Mouse (Mus musculus) MEL (cell line): ENCODE measurements at regions not wholly inside any gene's neighbourhood (a gene's known extent, or its start where the extent isn't known, plus 50 kb on each side); places are given as distances from the start of the nearest gene placed in this dataset.

Source experiments
- DNase-seq: peaks from one replicate; pipeline ENCODE4 v3.0.0; 2011; ENCODE audit warnings: low read depth, low spot score
- H3K27ac ChIP-seq: 2 replicates; pipeline ENCODE4 v1.5.1; 2012; ENCODE audit warnings: low read depth, mild to moderate bottlenecking, control low read depth, low read length, moderate library complexity; ENCODE audit not compliant: control insufficient read depth
- H3K27me3 ChIP-seq, 2 experiments: fragments of 150-350 bp in 1 of 2; sonication (generic) in 1 of 2; 2 replicates each; pipeline ENCODE4 v1.6.1; 2012; ENCODE audit warnings: low read length in 2 of 2, mild to moderate bottlenecking in 2 of 2, improper control_type of control experiment in 1 of 2, moderate library complexity in 1 of 2; ENCODE audit not compliant: insufficient read depth in 2 of 2, control insufficient read depth in 1 of 2
- H3K36me3 ChIP-seq, 2 experiments: 2 replicates each; pipeline ENCODE4 v1.6.1; 2012 to 2014; ENCODE audit warnings: low read length in 2 of 2, improper control_type of control experiment in 1 of 2, inconsistent platforms in 1 of 2, mild to moderate bottlenecking in 1 of 2; ENCODE audit not compliant: insufficient read depth in 2 of 2, control insufficient read depth in 1 of 2
- H3K4me1 ChIP-seq, 2 experiments: fragments of 150-350 bp in 1 of 2; sonication (generic) in 1 of 2; 2 replicates each; pipeline ENCODE4 v1.6.1; 2012; ENCODE audit warnings: low read length in 2 of 2, improper control_type of control experiment in 1 of 2, mild to moderate bottlenecking in 1 of 2; ENCODE audit not compliant: insufficient read depth in 2 of 2, control insufficient read depth in 1 of 2
- H3K4me3 ChIP-seq, 2 experiments: fragments of 150-350 bp in 1 of 2; sonication (generic) in 1 of 2; 2 replicates each; pipeline ENCODE4 v1.5.1; 2012; ENCODE audit warnings: low read depth in 2 of 2, low read length in 2 of 2, mild to moderate bottlenecking in 2 of 2, moderate library complexity in 2 of 2, control low read depth in 1 of 2, improper control_type of control experiment in 1 of 2; ENCODE audit not compliant: control insufficient read depth in 1 of 2, insufficient read depth in 1 of 2
- H3K79me2 ChIP-seq: 2 replicates; pipeline ENCODE4 v1.6.1; 2012; ENCODE audit warnings: mild to moderate bottlenecking, low read length, moderate library complexity; ENCODE audit not compliant: control insufficient read depth, poor library complexity, insufficient read depth
- H3K9ac ChIP-seq: 2 replicates; pipeline ENCODE4 v1.6.1; 2012; ENCODE audit warnings: low read depth, mild to moderate bottlenecking, control low read depth, low read length, moderate library complexity; ENCODE audit not compliant: control insufficient read depth, poor library complexity, severe bottlenecking
- H3K9me3 ChIP-seq: fragments of 150-350 bp; sonication (generic); replicated peaks from 2 replicates; pipeline ENCODE4 v1.6.1; 2012; ENCODE audit warnings: mild to moderate bottlenecking, low read length, improper control_type of control experiment, moderate library complexity; ENCODE audit not compliant: insufficient read depth
- GABPA ChIP-seq: IDR thresholded peaks from 2 replicates; pipeline ENCODE4 v1.6.1; 2012; ENCODE audit warnings: low read depth, mild to moderate bottlenecking, inconsistent platforms, low read length, improper control_type of control experiment, moderate library complexity
- GATA1 ChIP-seq: IDR thresholded peaks from 2 replicates; pipeline ENCODE4 v1.6.1; 2011; ENCODE audit warnings: low read depth, low read length, improper control_type of control experiment
- KAT2A ChIP-seq: conservative IDR thresholded peaks from 2 replicates; pipeline ENCODE4 v1.6.1; 2012; ENCODE audit warnings: low read depth, low read length, improper control_type of control experiment, inconsistent platforms
- MAFK ChIP-seq: IDR thresholded peaks from 2 replicates; pipeline ENCODE4 v1.6.1; 2011; ENCODE audit warnings: low read depth, mild to moderate bottlenecking, low read length, improper control_type of control experiment, borderline replicate concordance
- MEF2A ChIP-seq: IDR thresholded peaks from 2 replicates; pipeline ENCODE4 v1.6.1; 2014; ENCODE audit warnings: low read depth, mild to moderate bottlenecking, inconsistent platforms, low read length, improper control_type of control experiment; ENCODE audit not compliant: poor library complexity, insufficient replicate concordance, severe bottlenecking; ENCODE audit errors: extremely low read depth
- MYC ChIP-seq: IDR thresholded peaks from 2 replicates; pipeline ENCODE4 v1.6.1; 2011; ENCODE audit warnings: low read depth, mild to moderate bottlenecking, low read length, improper control_type of control experiment, moderate library complexity
- NELFE ChIP-seq: IDR thresholded peaks from 2 replicates; pipeline ENCODE4 v1.6.1; 2011; ENCODE audit warnings: low read depth, low read length, improper control_type of control experiment
- NRF1 ChIP-seq: IDR thresholded peaks from 2 replicates; pipeline ENCODE4 v1.6.1; 2014; ENCODE audit warnings: low read depth, mild to moderate bottlenecking, inconsistent platforms, low read length, improper control_type of control experiment, moderate library complexity; ENCODE audit not compliant: poor library complexity, insufficient read depth, severe bottlenecking
- POLR2A ChIP-seq, 2 experiments: IDR thresholded peaks; 2 replicates each; pipeline ENCODE4 v1.6.1; 2011 to 2012; ENCODE audit warnings: low read length in 2 of 2, mild to moderate bottlenecking in 2 of 2, control low read depth in 1 of 2, improper control_type of control experiment in 1 of 2, low read depth in 1 of 2, moderate library complexity in 1 of 2; ENCODE audit not compliant: control insufficient read depth in 1 of 2, insufficient read depth in 1 of 2, poor library complexity in 1 of 2
- POLR2AphosphoS2 ChIP-seq: IDR thresholded peaks from 2 replicates; pipeline ENCODE4 v1.6.1; 2011; ENCODE audit warnings: low read length, improper control_type of control experiment
- SIN3A ChIP-seq: IDR thresholded peaks from 2 replicates; pipeline ENCODE4 v1.6.1; 2012; ENCODE audit warnings: low read length, improper control_type of control experiment, inconsistent platforms
- TAL1 ChIP-seq: IDR thresholded peaks from 2 replicates; pipeline ENCODE4 v1.6.1; 2012; ENCODE audit warnings: mild to moderate bottlenecking, inconsistent platforms, low read length, moderate library complexity, mixed read lengths
- TBP ChIP-seq: IDR thresholded peaks from 2 replicates; pipeline ENCODE4 v1.8.0; 2011; ENCODE audit warnings: low read depth, low read length, improper control_type of control experiment
- UBTF ChIP-seq: IDR thresholded peaks from 2 replicates; pipeline ENCODE4 v1.6.1; 2012; ENCODE audit warnings: low read depth, mild to moderate bottlenecking, inconsistent platforms, low read length, improper control_type of control experiment, moderate library complexity, borderline replicate concordance; ENCODE audit not compliant: insufficient read depth
- USF2 ChIP-seq, 2 experiments: IDR thresholded peaks; 2 replicates each; pipeline ENCODE4 v1.6.1; 2011 to 2012; ENCODE audit warnings: improper control_type of control experiment in 2 of 2, low read length in 2 of 2, borderline replicate concordance in 1 of 2, inconsistent platforms in 1 of 2, low read depth in 1 of 2, mild to moderate bottlenecking in 1 of 2; ENCODE audit not compliant: insufficient read depth in 1 of 2
- ZC3H11A ChIP-seq: IDR thresholded peaks from 2 replicates; pipeline ENCODE4 v1.6.1; 2012; ENCODE audit warnings: low read depth, mild to moderate bottlenecking, inconsistent platforms, low read length, improper control_type of control experiment
- ZKSCAN1 ChIP-seq: IDR thresholded peaks from 2 replicates; pipeline ENCODE4 v1.6.1; 2012; ENCODE audit warnings: low read depth, mild to moderate bottlenecking, inconsistent platforms, low read length, improper control_type of control experiment, moderate library complexity
- ZMIZ1 ChIP-seq: IDR thresholded peaks from 2 replicates; pipeline ENCODE4 v1.6.1; 2012; ENCODE audit warnings: low read depth, mild to moderate bottlenecking, inconsistent platforms, low read length, improper control_type of control experiment, moderate library complexity
- ZNF384 ChIP-seq: IDR thresholded peaks from 2 replicates; pipeline ENCODE4 v1.6.1; 2012; ENCODE audit warnings: low read depth, mild to moderate bottlenecking, inconsistent platforms, low read length, improper control_type of control experiment

DNA sequence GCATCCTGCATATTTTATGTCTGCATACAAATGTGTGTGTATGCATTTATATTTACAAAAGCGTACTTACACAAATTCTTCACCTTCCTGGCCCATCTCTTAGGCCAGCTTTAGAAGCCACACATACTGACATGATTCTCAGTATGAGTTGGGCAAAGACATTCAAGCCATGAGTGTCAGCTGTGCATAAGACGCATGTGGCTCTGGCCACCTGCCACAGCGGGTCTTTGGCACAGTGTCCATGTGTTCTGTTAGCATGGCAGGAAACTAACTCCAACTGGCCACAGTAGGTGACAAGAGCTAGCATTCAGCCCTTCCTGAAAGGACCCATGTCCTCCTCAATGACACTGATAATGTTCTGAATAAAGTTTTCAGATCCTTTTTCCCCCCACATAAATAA, 49.8 kb upstream of the Mbnl2 start:
- Histone ChIP-seq H3K27ac (no peak overlapping the region), H3K4me1 (no peaks in the 10 kb centered on the region), H3K79me2 (no peaks in the 10 kb centered on the region), H3K4me3 (no peak overlapping the region), H3K27me3 (no peaks in the 10 kb centered on the region), H3K9me3 (no peaks in the 10 kb centered on the region), H3K9ac (no peak overlapping the region), H3K36me3 (no peaks in the 10 kb centered on the region)
- DNase-seq, result no peak
- TF ChIP-seq ZNF384 (no peak), GATA1 (no peak), KAT2A (no peak), TAL1 (no peak), ZC3H11A (no peak), POLR2AphosphoS2 (no peak), MEF2A (no peak), MYC (no peak), NELFE (no peak), NRF1 (no peak), USF2 (IDR thresholded peaks at IDR 0.05; ENCODE audit: borderline replicate concordance in 1 of 2, insufficient read depth in 1 of 2, low read depth in 1 of 2, low read length in 2 of 2) (no peak), ZMIZ1 (no peak), SIN3A (no peak), POLR2A (IDR thresholded peaks at IDR 0.05; ENCODE audit: control insufficient read depth in 1 of 2, insufficient read depth in 1 of 2, low read depth in 1 of 2, low read length in 2 of 2, poor library complexity in 1 of 2) (no peak), TBP (no peak), ZKSCAN1 (no peak), UBTF (no peak), MAFK (no peak), GABPA (no peak)
